Mouse (Mus musculus): ENCODE measurements around the gene Setdb1. TPM values are rescaled to one million over a fixed set of nuclear protein-coding genes. Genes with fewer than 3 reads are reported as not detected.

The Setdb1 gene
- total RNA-seq, 2 experiments from 2014 or later = 25.9 to 29.7 TPM

DNA sequence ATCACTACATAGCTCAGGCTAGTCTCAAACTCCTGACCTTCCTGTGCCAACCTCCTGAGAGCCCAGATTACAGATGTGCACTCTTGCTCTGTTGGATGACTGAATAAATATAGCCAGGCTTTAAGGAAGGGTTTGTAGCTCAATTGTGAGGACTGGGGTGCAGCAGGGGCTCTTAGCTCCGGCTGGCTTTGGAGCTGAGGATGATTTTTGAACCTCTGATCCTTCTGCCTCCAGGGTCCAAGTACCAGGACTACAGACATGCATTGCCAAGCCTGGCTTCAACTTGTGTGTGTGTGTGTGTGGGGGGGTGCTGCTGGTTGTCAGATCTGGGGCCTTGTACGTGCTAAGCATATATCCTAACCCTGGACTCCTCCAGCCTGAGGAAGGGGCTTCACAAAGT is 64.1 kb downstream of the Setdb1 start:
- no peak for DNase-seq

DNA sequence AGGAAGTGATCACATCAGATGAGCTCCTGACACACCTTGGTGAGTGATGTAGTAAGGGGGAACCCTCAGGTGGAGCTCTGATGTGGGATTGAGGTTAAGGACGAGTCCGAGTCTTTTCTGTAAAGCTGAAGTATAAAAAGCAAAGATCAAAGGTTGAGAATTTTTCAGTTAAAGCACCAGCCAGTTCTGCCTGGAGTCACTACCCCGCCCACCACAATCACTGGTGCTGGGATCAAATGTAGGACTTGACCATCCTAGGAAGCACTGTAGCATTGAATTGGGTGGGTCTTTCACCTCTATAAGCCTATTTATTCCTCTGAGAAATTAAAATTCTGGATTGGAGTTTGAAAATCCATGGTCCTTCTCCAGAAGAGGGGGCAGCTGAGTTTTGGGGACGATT is 66.0 kb downstream of the Setdb1 start:
- DNase-seq = no peak

DNA sequence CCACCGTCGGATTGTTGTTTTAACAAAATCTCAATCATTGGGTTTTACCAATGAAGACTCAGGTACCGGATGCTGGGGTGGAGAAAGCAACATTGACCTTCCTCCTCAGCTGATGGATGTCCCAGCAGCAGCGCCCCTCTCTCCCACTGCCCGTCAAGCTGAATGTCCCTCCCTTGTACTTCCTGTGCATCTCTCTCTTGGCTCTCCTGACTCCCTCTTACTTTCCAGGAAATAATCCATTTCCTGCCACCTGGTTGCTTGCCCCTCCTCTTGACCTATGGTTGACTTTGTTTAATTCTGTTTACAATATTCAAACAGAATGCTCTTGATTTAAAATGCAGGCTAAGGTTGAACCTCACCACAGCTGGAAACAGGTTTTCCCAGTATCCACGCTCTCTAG is 66.8 kb downstream of the Setdb1 start:
- DNase-seq = no peak

DNA sequence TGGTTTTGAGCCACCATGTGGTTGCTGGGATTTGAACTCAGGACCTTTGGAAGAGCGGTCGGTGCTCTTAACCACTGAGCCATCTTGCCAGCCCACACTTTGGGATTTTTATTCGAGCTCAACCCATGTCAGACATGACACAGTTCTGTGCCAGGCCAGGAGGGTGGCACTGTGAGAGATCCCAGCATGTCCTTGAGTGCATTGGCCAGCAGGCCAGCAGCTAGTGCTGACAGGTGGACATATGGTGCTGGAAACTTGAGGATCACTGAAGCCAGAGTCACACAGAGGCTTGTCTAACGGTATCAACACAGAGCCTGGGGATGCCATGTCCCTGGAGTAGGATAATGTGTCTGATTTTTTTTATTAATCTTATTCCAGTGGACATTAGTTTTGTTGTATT is 67.6 kb downstream of the Setdb1 start:
- no peak for DNase-seq

DNA sequence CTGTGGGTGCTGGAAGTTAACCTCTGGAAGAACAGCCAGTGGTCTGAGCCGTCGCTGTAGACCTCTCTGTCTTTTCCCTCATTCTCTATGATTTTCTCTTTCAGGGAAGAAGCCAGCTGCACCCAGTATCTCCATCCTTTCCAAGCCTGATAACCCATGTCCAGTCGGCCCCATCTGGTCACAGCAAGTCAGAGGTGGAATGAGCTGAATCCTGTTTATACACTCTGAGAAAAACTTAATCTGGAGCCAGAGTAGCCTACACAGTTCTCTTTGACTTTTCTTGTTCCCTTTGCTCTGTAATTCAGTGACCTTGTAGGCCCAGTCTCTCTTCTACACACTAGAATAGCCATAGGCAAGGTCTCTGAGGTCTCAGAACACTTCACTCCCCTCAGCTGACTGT is 69.5 kb downstream of the Setdb1 start:
- no peak for DNase-seq

DNA sequence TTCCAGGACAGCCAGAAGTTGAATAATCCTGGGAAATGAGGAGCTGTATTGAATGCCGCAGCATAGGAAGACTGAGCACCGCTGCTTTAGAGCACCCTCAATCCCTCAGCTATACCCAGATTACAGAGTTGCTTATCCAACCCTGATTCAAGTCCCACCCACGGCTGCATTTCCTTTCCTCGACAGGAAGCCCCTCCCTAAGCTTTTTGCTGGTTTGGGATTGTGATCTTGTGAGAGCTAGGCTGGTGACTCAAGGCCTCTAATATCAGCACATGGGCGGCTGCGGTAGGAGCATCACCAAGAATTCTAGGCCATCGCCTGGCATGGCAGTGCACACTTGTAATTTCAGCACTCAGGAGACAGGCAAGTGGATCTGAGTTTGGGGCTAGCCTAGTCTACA is 70.5 kb downstream of the Setdb1 start:
- peak; percentile 48 to 51 for DNase-seq

DNA sequence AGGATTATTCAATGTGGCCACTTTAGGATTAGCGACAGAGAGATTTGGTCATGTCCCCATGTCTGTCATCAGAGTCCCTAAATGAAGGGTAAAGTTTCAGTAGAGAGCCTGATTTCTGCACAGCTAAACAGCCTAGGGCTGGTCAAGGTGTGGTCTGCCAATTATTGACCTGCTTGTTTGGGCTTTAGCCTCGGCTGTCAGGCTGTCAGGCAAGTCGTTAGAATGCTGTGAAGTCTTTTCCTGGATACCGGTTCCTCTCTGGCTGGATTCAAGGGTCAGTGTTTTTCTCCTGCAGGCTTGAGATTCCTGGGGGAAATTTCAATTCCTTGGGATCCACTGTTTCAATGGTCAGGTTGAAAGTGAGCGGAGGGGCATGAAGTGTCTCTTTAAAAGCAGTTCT is 71.0 kb downstream of the Setdb1 start:
- DNase-seq = no peak

DNA sequence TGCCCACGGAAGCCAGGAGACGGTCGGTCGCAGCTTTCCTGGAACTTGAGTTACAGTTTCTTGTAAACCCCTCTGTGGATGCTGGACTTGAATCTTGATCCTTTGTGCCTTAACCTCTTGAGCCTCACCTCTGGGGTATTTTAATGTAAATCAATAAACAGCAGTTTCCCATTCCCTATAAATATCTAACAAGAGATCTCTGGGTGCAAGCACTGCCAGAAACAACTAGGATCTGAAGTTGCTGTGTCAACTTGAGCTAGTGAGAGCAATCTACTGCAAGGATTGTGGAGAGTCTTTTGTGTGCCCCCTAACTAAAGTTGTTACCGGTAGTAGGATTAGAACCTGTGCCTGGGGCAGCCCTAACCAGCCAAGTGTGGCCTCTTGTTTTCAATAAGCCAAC is 71.6 kb downstream of the Setdb1 start:
- DNase-seq = no peak

DNA sequence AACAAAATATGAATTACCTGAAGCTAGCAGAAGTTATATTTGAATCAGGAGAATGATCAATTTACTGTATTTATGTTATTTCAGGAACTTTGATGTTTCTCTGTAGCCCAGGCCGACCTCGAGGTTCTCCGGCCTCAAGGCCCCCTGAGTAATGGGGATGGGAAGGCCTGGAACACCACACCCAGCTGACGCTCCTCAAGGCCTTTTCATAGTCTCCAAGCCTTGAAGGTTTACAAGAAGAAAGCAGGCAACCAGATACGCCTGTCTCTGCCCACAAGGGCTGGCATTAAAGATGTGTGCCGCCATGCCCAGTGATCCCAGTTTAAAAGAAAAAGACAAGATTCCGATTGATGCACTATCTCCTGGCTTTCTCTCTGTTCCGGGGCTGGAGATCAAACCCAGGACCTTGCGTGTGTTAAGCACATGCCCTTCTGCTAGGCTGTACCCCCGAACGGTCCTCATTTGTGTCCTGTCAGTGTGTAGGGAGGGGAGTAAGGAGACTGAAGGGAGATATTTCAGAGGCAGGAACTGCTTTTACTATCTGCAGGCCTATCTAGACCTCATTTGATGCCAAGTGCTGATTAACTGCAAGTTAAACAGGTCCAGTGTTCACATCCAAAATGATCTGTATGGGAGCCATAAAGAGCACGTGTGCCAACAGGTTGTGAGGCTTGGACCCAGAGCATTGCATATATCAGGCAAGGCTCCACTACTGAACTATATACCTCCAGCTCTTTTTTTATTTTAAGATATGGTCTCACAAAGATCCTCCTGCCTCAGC is 72.3 kb downstream of the Setdb1 start:
- DNase-seq = peak; percentile 68 to 73

DNA sequence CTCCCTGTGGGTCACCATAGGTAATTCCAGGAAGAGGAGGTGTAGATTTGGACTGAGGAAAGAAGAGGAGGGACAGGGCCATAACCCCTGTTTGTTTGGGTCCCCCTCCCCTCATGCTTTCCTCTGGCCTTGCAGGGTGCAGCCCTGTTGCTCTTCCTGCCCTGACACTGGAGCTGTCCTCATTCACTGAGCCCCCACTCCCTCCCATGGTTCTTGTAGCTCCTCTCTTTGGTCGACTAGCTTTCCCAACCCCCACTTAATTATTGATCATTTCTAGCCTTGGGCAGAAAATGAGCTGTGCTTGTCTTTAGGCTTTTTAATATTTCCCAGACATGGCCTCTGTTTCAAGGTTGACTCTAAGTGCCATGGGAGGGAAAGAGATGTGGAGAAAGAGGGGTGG is 72.9 kb downstream of the Setdb1 start:
- peak in 1 of 2 experiments; percentile 43 for DNase-seq

DNA sequence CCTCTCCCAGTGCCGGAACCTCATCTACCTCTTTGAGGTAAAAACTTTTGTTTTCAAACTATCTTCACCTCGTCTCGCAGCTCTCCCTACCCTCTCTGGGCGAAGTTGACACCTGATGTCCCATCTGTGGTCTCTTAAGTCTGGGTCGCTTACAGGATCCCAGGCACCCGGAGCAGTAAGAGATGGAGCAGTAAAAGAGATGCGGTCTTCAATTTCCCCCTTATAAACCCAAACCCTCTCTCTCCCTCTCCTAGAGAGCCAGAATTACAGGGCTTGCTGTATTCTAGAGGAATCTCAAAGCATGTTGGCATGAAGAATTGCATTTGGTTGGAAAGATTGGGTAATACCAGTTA is 73.4 kb downstream of the Setdb1 start:
- no peak for DNase-seq

DNA sequence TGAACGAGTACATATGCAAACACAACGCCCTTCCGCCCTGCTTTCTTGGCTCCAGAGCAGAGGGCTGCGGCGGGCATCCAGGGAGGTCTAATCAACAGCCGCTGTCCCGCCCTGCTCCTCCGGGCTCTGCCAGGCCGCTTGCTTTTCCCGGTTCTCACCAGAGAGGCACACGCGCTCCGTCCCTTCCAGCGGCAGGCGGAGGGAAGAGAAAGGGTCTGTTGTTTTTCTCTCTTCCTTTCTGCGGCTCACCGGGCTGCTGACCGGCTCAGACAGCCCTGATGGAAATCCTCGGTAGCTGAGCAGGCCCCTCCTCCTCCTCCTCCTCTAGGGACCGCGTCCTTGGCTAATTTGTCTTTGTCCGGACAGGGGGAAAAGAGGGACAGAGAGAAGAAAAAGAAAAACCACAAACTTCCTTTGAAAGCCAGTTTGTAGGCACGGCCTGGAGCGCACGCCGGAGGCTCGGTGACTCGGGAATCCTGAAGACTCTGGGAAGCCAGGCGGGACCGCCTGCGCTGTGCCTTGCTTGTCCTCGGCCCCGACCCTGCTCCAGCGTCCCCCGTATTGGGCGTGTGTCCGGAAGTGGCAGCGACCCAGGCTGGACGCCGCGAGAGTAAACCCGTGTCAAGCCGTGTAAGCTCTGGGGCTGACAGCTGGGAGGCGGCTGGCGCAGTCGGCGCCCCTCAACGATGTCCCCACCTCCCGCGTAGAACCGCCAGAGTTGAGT is 74.0 kb downstream of the Setdb1 start:
- DNase-seq = peak; percentile 82

DNA sequence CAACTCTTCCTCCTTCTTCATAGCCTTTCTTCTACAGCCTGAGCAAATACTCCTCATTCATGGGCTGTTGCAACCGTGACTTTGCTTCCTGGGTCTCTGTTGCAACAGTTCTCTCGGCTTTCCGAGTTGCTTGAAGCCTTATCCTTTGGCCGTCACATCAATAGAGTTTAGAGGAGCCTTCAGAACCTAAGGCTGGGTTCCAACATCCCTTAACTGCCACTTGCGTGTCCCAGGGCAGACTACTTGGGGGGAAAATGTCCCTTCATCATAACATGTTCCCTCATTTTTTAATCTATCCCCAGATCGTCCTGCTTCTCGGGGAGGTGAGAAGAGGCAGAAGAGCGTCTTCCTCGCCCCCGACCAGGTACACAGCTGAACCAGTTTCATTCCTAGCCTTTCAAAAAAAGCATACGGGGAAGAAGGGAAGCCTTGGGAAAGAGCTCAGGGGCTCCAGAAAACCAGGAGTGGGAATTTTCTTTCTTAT is 74.6 kb downstream of the Setdb1 start:
- DNase-seq = peak; percentile 57 to 64

DNA sequence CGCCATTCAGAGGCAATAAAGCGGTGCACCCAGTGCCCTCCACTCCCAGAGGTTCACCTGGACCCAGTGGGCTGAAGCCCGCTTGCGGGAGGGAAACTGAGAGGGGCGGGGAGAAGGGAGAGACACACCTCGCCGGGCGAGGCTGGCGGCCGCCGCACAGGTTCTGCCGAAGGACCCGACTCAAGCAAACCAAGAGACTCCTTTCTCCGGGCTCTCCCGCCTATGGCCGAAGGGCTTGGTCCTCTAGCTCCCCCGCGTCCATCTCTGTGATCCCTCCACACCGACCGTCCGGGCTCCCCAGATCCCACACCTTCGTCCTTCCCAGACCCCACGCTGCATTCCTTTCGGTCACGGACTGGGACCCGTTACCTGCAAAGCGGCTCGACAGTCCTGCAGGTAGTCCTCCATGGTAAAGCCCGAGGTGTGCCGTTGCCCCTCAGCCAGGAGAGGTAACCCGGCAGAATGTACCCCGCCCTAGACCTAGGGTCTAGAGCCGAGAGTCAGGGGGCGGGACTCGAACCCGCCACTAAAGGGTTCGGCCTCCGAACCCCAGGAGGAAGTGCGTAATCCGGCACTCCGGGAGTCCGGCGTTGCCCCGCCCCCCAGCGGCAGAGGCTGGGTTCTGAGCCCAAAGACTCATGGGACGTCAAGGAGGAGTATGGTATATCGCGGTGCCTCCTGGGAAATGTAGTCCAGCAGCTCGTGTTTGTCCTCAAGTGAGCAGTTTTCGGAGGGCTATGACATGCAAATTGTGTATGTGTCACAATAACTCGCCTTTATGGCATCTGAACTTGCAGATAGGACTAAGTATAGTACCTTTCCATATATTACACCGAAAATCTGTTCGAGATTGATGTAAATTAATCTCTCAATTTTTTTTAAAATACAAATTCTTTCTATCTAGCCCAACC is 75.5 kb downstream of the Setdb1 start, which contains the start of the genes Mindy1 and Prune1:
Gene Mindy1, plus strand, starts transcription at position 130 of the 911 bp plus-strand sequence.
Gene Prune1, minus strand, starts transcription at position 861 of the 911 bp plus-strand sequence.
- DNase-seq = peak; percentile 99 to 100

DNA sequence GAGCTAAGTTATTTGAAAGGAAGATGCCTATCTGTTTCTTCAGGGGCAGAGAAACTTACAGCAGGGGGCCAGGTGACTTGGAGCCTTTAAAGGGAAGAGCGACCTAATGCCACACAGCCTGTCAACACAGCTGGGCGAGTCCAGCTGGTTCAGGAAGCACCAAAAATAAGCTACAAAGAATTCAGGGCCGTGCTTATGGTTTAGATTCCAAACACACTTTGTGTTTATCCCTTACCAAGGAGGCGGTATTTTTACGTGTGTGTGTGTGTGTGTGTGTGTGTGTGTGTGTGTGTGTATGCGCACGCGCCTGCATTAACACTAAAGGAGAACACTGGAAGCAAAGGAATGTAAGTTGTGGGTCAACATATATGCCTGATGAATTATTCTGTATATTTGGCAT is 76.3 kb downstream of the Setdb1 start:
- no peak for DNase-seq

DNA sequence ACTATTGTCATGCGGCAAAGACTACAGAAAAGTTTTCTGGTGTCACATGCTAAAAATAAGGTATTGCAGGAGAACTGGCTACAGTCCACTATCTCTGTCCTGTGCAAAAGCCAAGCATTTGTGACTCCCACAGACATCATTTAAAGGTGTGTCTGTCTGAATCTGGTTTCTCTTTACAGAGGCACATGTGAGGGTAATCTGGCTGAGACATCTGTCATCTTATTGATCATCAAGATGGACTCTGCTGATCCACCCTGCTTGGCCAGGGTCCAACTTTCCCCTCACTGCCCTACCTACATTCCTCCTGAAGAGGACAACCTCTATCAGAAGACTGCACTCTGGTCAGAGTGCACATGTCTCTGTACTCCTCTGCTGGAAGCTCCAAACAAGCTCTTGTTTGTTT is 79.9 kb downstream of the Setdb1 start:
- no peak for DNase-seq

DNA sequence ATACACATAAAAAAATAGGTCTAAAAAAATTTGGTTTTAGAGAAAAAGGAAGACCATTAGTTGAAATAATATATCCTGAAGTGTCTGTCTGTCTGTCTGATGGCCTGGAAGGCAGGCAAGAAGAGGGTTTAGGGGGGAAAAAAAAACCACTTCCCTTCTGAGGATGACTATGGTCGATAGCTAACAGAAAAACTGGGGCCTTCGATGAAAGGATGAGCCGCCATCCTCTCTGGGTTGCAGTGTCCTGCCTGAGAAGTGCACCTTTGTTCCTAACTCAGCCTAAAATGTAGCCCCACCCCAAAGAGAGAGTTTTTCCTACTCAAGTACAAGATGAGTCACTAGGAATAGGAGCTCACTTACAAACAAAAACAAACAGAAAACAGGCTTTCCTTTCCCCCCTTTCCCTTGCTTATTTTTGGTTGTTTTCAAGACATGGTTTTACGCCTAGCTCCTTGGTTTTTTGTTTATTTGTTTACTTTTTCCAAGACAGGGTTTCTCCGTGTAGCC is 80.5 kb downstream of the Setdb1 start:
- no peak for DNase-seq

DNA sequence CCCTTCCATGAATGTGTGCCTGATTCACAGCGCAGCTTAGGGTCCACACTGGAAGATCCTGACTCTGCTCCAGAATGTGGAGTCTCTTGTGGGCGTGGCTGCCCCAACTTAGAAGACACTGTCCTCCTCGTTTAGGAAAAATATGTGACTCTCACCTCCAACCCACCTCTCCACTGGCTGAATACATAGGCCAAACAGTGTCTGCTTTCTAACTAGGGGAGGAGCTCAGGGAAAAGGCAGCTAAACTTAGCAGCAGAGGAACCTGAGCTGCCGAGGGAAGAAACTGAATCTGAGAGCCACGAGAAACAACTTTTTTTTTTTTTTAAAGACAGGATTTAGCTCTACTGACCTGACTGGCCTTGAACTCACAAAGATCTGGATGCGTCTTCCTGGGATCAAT is 81.8 kb downstream of the Setdb1 start:
- DNase-seq = no peak

DNA sequence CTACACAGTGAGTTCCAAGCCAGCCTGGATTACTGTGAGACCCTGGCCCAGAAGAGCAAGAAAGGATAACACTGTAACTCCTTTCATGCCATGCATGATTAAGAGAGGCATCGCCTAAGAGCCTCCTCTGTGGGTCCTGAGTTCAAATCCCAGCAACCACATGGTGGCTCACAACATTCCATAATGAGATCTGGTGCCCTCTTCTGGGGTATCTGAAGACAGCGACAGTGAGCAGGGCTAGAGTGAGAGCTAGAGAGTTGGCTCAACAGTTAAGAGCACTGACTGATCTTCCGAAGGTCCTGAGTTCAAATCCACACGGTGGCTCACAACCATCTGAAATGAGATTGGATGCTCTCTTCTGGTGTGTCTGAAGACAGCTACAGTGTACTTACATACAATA is 82.5 kb downstream of the Setdb1 start:
- DNase-seq = no peak
